Mouse (Mus musculus): ENCODE results near the gene Ceacam10. TPM values are rescaled to one million over a fixed set of nuclear protein-coding genes. Genes with fewer than 3 reads are reported as not detected.
"Not testable (repeated sequence)": the region's sequence is repeated elsewhere in the genome, so short reads cannot be mapped to it uniquely, and the experiment has no call there.

Gene Ceacam10
- 0.73 and 0.82 TPM in 2 replicates for polyA plus RNA-seq (2015; fragmentation: Nextera tagmentation; extraction: Ambion mirVana)

DNA sequence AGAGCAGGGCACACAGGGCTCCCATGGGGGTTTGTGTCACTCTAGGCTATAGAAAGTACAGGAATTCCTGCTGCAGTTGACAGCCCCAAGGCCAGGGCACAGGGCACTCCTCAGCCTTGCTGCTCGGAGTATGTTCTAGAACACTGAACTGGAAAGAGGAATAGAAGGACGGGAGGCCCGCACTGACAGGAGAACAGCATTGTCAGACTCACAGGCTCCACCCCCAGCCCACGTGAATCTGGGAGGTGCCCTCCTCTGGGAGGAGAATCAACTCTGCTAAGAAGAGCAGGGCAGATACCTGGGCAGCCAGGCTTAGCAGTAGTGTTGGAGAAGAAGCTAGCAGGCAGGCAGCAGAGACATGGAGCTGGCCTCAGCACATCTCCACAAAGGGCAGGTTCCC, at the start of gene Ceacam10:
TSS of gene Ceacam10 (plus strand) at position 289 of the 400 bp plus-strand sequence.
- not testable (repeated sequence) for DNase-seq (ENCODE audit: low spot score); H3K36me3 ChIP-seq (ENCODE audit: insufficient read depth, low read length); H3K27ac ChIP-seq (ENCODE audit: low read length); ATAC-seq; H3K4me1 ChIP-seq (ENCODE audit: insufficient read depth, low read depth, low read length); H3K9me3 ChIP-seq (ENCODE audit: low read length); H3K9ac ChIP-seq (replicated peaks; ENCODE audit: low read depth); H3K4me3 ChIP-seq (ENCODE audit: low read depth, low read length); H3K27me3 ChIP-seq (replicated peaks; ENCODE audit: insufficient read depth, low read length); H3K4me2 ChIP-seq (replicated peaks; ENCODE audit: low read depth, low read length)
- WGBS, result 31% methylated on average over 4 of the region's 4 CpGs

DNA sequence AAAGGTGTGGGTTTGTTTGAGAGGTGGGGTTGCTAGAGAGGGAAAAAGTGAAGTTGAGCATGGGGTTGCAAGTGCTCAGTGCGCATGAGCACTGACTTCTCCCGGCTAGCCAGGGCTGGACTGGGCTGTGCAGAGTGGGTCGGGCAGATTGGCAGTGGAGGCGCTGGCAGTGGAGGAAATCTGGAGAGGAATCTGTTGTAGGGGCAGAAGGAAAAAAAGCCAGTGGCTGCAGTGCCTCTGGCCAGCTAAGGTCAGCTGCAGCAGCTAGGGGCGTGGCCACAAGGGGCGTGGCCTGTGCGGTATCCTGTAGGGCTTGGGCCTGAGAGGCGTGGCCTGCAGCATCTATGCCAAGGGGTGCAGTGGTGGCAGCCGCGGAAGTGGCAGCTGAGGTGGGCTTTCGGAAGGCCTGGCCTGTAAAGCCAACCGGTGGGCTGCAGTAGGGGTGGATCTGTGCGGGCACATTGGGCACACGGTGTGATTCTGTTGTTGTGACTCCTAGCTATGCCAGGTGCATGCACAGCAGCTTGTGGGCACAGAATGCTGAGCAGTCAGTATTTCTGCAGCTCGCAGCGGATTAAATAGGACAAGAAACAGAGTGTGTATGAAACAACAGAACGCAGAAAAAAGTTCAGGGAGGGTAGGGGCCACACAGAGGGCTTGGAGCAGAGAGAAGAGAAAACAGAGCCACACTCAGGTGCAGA, 40.9 kb upstream of the Ceacam10 start:
- H3K36me3 ChIP-seq (ENCODE audit: insufficient read depth, low read length), result no peaks in the 10 kb centered on the region
- H3K27ac ChIP-seq (ENCODE audit: low read length), result no peak overlapping the region
- no peak overlapping the region for H3K4me2 ChIP-seq (replicated peaks; ENCODE audit: low read depth, low read length)
- TF ChIP-seq EP300 (IDR thresholded peaks at IDR 0.05), result no peak
- no peak for TF ChIP-seq CTCF (IDR thresholded peaks at IDR 0.05)
- DNase-seq (ENCODE audit: low spot score) (peak; percentile 28), ATAC-seq (0 out of 2 replicates have a peak, but pooled peaks have one; percentile 32)
- H3K9me3 ChIP-seq (ENCODE audit: low read length), result no peaks in the 10 kb centered on the region
- H3K4me3 ChIP-seq (ENCODE audit: low read depth, low read length), result no peak overlapping the region
- no peaks in the 10 kb centered on the region for H3K4me1 ChIP-seq (ENCODE audit: insufficient read depth, low read depth, low read length)
- 13% methylated on average over 16 of the region's 17 CpGs for WGBS
- no peak overlapping the region for H3K9ac ChIP-seq (replicated peaks; ENCODE audit: low read depth)
- no peaks in the 10 kb centered on the region for H3K27me3 ChIP-seq (replicated peaks; ENCODE audit: insufficient read depth, low read length)

DNA sequence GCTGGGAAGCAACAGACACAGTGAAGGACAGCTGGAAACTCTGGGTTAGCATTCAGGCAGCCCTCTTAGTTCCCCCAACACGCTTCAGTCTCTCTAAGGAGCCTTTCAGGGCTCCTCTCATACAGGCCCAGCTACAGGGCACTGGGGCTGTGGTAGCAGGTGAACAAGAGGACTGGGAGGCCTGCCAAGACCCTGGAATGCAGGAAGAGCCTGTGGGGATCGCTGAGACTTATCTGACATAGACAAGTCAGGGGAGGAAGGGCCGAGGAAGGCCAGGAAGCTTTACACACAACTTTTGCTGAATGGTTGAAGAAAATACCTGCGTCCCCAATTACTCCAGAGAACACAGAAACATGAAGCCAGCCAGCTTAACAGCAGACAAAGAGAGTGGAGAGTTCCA, 26.3 kb upstream of the Ceacam10 start:
- 27% methylated on average over 4 of the region's 4 CpGs for WGBS
- no peak for DNase-seq (ENCODE audit: low spot score)

DNA sequence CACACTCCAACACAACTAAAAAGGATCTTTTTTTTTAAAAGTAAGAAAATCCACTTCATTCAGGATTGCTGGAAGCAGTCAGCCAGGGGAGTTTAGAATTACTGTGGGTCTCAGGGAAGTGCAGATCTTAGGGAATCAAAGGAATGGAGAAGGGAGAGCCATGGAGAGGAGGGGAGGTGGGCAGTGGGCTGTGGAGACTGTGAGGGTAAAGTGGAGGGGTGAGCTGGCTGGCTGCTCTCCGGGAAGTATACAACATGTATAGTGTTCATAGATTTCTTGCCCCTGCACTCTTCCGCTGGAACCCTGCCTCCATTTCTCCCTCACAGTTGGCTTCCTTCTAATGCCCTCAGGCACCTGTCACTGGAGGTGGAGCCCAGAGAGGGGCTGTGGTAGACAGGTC, 25.4 kb upstream of the Ceacam10 start:
- WGBS, result 82% methylated on average over 2 of the region's 2 CpGs
- no peaks in the 10 kb centered on the region for H3K4me1 ChIP-seq (ENCODE audit: insufficient read depth, low read depth, low read length)

More for the DNA sequence above, 26.3 kb upstream of the Ceacam10 start:
- Histone ChIP-seq H3K27ac (ENCODE audit: low read length) (no peak overlapping the region), H3K4me1 (ENCODE audit: insufficient read depth, low read depth, low read length) (no peaks in the 10 kb centered on the region), H3K9me3 (ENCODE audit: low read length) (no peaks in the 10 kb centered on the region), H3K27me3 (replicated peaks; ENCODE audit: insufficient read depth, low read length) (no peaks in the 10 kb centered on the region), H3K4me3 (ENCODE audit: low read depth, low read length) (no peak overlapping the region), H3K4me2 (replicated peaks; ENCODE audit: low read depth, low read length) (no peak overlapping the region), H3K9ac (replicated peaks; ENCODE audit: low read depth) (no peak overlapping the region), H3K36me3 (ENCODE audit: insufficient read depth, low read length) (no peaks in the 10 kb centered on the region)
- no peak for TF ChIP-seq CTCF (IDR thresholded peaks at IDR 0.05)
- no peak for TF ChIP-seq EP300 (IDR thresholded peaks at IDR 0.05)
- ATAC-seq, result no peak

DNA sequence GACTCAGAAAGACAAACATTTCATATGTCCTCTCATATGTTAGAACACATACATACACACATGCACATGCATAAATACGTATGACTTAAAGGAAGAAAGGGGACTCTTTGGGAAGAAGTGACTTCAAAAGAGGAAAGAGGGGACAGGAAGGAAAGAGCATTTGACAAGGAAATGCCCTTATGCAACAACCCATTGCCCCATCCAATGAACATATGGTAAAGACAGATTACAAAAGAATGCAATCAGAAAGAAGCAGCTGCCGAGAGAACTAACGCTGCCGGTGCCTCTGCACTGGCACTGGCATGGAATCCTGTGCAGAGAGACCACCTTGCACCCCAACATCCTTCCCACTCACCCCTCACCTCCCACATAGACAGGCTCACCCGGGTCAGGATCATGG, 23.5 kb upstream of the Ceacam10 start:
- DNase-seq (ENCODE audit: low spot score), result no peak
- ATAC-seq, result no peak
- 64% methylated on average over 5 of the region's 5 CpGs for WGBS

More for the DNA sequence above, 25.4 kb upstream of the Ceacam10 start:
- H3K36me3 ChIP-seq (ENCODE audit: insufficient read depth, low read length), result no peaks in the 10 kb centered on the region
- H3K27me3 ChIP-seq (replicated peaks; ENCODE audit: insufficient read depth, low read length), result no peaks in the 10 kb centered on the region
- H3K9ac ChIP-seq (replicated peaks; ENCODE audit: low read depth), result no peak overlapping the region
- DNase-seq (ENCODE audit: low spot score), result no peak
- no peak overlapping the region for H3K27ac ChIP-seq (ENCODE audit: low read length)
- no peak overlapping the region for H3K4me3 ChIP-seq (ENCODE audit: low read depth, low read length)
- TF ChIP-seq EP300 (IDR thresholded peaks at IDR 0.05) (no peak), CTCF (IDR thresholded peaks at IDR 0.05) (no peak)
- H3K9me3 ChIP-seq (ENCODE audit: low read length), result no peaks in the 10 kb centered on the region
- no peak overlapping the region for H3K4me2 ChIP-seq (replicated peaks; ENCODE audit: low read depth, low read length)
- no peak for ATAC-seq

DNA sequence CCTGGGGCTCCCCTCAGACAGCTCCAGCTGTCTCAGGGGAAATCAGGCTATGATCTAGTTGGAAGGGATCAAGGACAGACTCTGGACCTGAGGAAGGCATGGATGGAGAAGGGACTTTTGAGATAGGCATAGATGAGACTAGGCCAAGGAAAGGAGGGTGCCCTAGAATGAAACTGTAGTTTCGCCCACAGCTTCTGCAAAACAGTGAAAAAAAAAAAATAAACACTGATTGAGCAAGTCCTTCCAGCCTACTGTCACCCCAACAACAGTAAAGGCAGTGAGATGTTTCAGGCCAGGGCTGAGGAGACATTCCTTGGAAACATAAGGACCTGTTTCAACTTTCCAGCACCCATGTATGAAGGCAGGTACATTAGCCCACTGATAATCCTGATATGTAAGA, 18.5 kb upstream of the Ceacam10 start:
- Histone ChIP-seq H3K4me1 (ENCODE audit: insufficient read depth, low read depth, low read length) (no peaks in the 10 kb centered on the region), H3K9ac (replicated peaks; ENCODE audit: low read depth) (no peak overlapping the region), H3K36me3 (ENCODE audit: insufficient read depth, low read length) (no peaks in the 10 kb centered on the region), H3K27me3 (replicated peaks; ENCODE audit: insufficient read depth, low read length) (no peaks in the 10 kb centered on the region), H3K4me3 (ENCODE audit: low read depth, low read length) (no peak overlapping the region), H3K27ac (ENCODE audit: low read length) (no peak overlapping the region), H3K4me2 (replicated peaks; ENCODE audit: low read depth, low read length) (no peak overlapping the region), H3K9me3 (ENCODE audit: low read length) (no peaks in the 10 kb centered on the region)
- ATAC-seq (no peak), DNase-seq (ENCODE audit: low spot score) (no peak)
- no peak for TF ChIP-seq CTCF (IDR thresholded peaks at IDR 0.05)
- TF ChIP-seq EP300 (IDR thresholded peaks at IDR 0.05), result no peak
- WGBS, result 50% methylated on average over 1 of the region's 1 CpGs

More for the DNA sequence above, 23.5 kb upstream of the Ceacam10 start:
- Histone ChIP-seq H3K36me3 (ENCODE audit: insufficient read depth, low read length) (no peaks in the 10 kb centered on the region), H3K4me2 (replicated peaks; ENCODE audit: low read depth, low read length) (no peak overlapping the region), H3K4me3 (ENCODE audit: low read depth, low read length) (no peak overlapping the region), H3K9ac (replicated peaks; ENCODE audit: low read depth) (no peak overlapping the region), H3K27ac (ENCODE audit: low read length) (no peak overlapping the region), H3K27me3 (replicated peaks; ENCODE audit: insufficient read depth, low read length) (no peaks in the 10 kb centered on the region), H3K4me1 (ENCODE audit: insufficient read depth, low read depth, low read length) (no peaks in the 10 kb centered on the region), H3K9me3 (ENCODE audit: low read length) (no peaks in the 10 kb centered on the region)
- no peak for TF ChIP-seq EP300 (IDR thresholded peaks at IDR 0.05)
- no peak for TF ChIP-seq CTCF (IDR thresholded peaks at IDR 0.05)

All from lung, postnatal 0 days (tissue).